Mouse (Mus musculus) embryo, embryonic 9.5 days (tissue): ENCODE data around the gene Olfr1317.

Experiments
- DNase-seq: peaks from one replicate; pipeline ENCODE4 v3.0.0-alpha.2; 2017; ENCODE audit errors: extremely low spot score

Gene Olfr1317

DNA sequence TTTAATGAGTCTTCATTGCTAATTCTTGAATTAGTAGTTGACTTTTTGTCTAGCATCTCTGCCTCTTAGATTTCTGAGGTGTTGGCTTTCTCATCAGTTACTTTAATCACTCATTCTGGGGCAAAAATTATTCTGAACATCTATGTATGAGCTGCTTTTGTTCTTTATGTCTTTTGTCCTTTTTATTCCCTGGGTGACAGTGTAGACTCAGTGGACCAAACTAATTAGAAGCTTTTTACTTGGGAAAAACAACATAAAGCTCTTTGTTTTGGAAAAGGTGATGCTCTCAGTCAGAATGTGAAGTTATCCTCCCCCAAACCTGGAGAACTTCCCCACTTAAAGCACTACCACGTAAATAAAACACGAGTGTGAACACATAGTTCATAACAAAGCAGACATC, at the start of gene Olfr1317:
TSS of gene Olfr1317 (plus strand) at position 301 of the 400 bp plus-strand sequence.
- DNase-seq, result no peak

DNA sequence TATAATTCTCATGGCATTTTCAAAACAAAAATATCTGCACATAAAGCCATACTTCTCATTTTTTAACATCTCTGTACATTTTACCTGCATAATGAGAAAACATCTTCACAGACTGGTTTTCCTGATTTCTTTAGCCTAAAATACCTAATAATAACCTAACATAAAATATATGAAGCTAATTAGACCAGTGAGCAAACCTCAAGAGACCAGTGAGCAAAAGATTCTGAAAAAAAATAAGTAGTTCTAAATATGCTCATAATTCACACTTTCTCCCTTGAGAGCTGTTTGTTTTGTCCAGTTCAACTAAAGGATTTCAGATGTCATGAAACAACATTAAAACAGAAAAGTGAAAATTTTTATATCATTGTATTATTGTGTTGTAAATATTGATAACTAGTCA, 43.4 kb upstream of the Olfr1317 start, which contains the start of gene Olfr1314:
TSS of gene Olfr1314 (minus strand) at position 101 of the 400 bp plus-strand sequence.
- DNase-seq, result no peak

- no peak for DNase-seq
These were observed 24.8 kb upstream of the Olfr1317 start, which contains the start of gene Olfr1315-ps1 for GRCm38 (mm10) chr2:112115340-112115739. Gene Olfr1315-ps1, minus strand, starts transcription at chr2:112115440.

DNA sequence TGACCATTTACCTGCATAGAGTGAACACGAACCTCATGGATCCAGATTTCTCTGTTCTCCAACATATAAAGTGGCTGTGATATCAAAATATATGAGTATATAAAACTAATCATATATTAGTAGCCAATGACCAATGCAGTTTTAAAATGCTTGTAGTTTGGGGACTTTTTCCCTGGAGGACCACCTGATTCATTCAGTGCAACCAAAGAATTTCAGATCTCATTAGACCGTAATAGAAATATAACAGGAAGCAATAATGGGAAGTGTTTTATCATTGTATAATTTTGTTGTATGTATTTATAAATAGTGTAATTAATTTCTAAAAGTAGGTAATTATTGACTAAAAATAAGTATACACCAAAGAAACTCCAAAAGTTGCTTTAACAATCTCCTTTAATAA, 5.3 kb upstream of the Olfr1317 start, which contains the start of gene Olfr1316:
TSS of gene Olfr1316 (minus strand) at position 101 of the 400 bp plus-strand sequence.
- DNase-seq, result no peak

- DNase-seq, result no peak
These were observed 13.8 kb downstream of the Olfr1317 start, which contains the start of gene Olfr1318 for GRCm38 (mm10) chr2:112153898-112154297. Gene Olfr1318, plus strand, starts transcription at chr2:112154198.
